Mouse (Mus musculus): ENCODE measurements around the gene Ivd. TPM values are rescaled to one million over a fixed set of nuclear protein-coding genes. Genes with fewer than 3 reads are reported as not detected.

Gene Ivd
- total RNA-seq, 2 experiments from 2014 or later, result 29.6 to 37.4 TPM

- ATAC-seq (replicated peaks; ENCODE audit: poor library complexity), result no peak
Measured at GRCm38 (mm10) chr2:118881956-118882355, 20.2 kb downstream of the Ivd start.

GRCm38 (mm10) chr2:118882840-118883679 is 21.3 kb downstream of the Ivd start:
- peak; percentile 78 for ATAC-seq (replicated peaks; ENCODE audit: poor library complexity)

- no peak for ATAC-seq (replicated peaks; ENCODE audit: poor library complexity)
Measured at GRCm38 (mm10) chr2:118887440-118887839, 25.7 kb downstream of the Ivd start.

GRCm38 (mm10) chr2:118887845-118888548 is 26.2 kb downstream of the Ivd start:
- ATAC-seq (replicated peaks; ENCODE audit: poor library complexity), result peak; percentile 71

- no peak for ATAC-seq (replicated peaks; ENCODE audit: poor library complexity)
Measured at GRCm38 (mm10) chr2:118891173-118891572, 29.4 kb downstream of the Ivd start.

- no peak; the same call in 1 of the 2 replicates for ATAC-seq (replicated peaks; ENCODE audit: poor library complexity)
Measured at GRCm38 (mm10) chr2:118895990-118896913, 34.5 kb downstream of the Ivd start.

- ATAC-seq (replicated peaks; ENCODE audit: poor library complexity), result no peak
Measured at GRCm38 (mm10) chr2:118896914-118897291, 35.1 kb downstream of the Ivd start.

GRCm38 (mm10) chr2:118897392-118897791 is 35.6 kb downstream of the Ivd start:
- ATAC-seq (replicated peaks; ENCODE audit: poor library complexity), result no peak

- no peak for ATAC-seq (replicated peaks; ENCODE audit: poor library complexity)
Measured at GRCm38 (mm10) chr2:118897808-118898207, 36.1 kb downstream of the Ivd start.

GRCm38 (mm10) chr2:118898771-118899170 is 37.0 kb downstream of the Ivd start:
- ATAC-seq (replicated peaks; ENCODE audit: poor library complexity), result no peak

- ATAC-seq (replicated peaks; ENCODE audit: poor library complexity), result no peak
Measured at GRCm38 (mm10) chr2:118899306-118899705, 37.6 kb downstream of the Ivd start.

- ATAC-seq (replicated peaks; ENCODE audit: poor library complexity), result peak; percentile 16; the same call in 1 of the 2 replicates
Measured at GRCm38 (mm10) chr2:118899981-118900825, 38.4 kb downstream of the Ivd start, which contains the start of gene Bahd1. Gene Bahd1, plus strand, starts transcription at chr2:118900377.

GRCm38 (mm10) chr2:118900826-118901140 is 39.0 kb downstream of the Ivd start:
- ATAC-seq (replicated peaks; ENCODE audit: poor library complexity), result no peak

GRCm38 (mm10) chr2:118901175-118902031 is 39.6 kb downstream of the Ivd start:
- peak; percentile 82 for ATAC-seq (replicated peaks; ENCODE audit: poor library complexity)

GRCm38 (mm10) chr2:118902051-118903025 is 40.6 kb downstream of the Ivd start:
- 0 out of 2 replicates have a peak, but pooled peaks have one; percentile 1 for ATAC-seq (replicated peaks; ENCODE audit: poor library complexity)

- ATAC-seq (replicated peaks; ENCODE audit: poor library complexity), result no peak
Measured at GRCm38 (mm10) chr2:118903333-118903741, 41.6 kb downstream of the Ivd start.

- ATAC-seq (replicated peaks; ENCODE audit: poor library complexity), result 0 out of 2 replicates have a peak, but pooled peaks have one; percentile 7
Measured at GRCm38 (mm10) chr2:118905433-118906117, 43.8 kb downstream of the Ivd start.

Measured in megakaryocyte progenitor cell, adult 5-6 weeks (primary cell).